Mouse (Mus musculus) C2C12 (cell line): ENCODE data around the gene Fam169a. TPM values are rescaled to one million over a fixed set of nuclear protein-coding genes. Genes with fewer than 3 reads are reported as not detected.
"Not testable (repeated sequence)": the region's sequence is repeated elsewhere in the genome, so short reads cannot be mapped to it uniquely, and the experiment has no call there.

Experiments used
- H3K27me3 ChIP-seq: one replicate; pipeline ENCODE4 v1.6.1; 2011; ENCODE audit not compliant: control insufficient read depth, insufficient read depth, insufficient read length
- H3K36me3 ChIP-seq: one replicate; pipeline ENCODE4 v1.6.1; 2011; ENCODE audit not compliant: control insufficient read depth, insufficient read depth
- H3K4me3 ChIP-seq: one replicate; pipeline ENCODE4 v1.5.1; 2011; ENCODE audit warnings: mild to moderate bottlenecking, control low read depth; ENCODE audit not compliant: poor library complexity, insufficient read depth, severe bottlenecking
- H3K79me2 ChIP-seq: one replicate; pipeline ENCODE4 v1.6.1; 2011; ENCODE audit not compliant: control insufficient read depth, insufficient read depth
- H3K79me3 ChIP-seq: one replicate; pipeline ENCODE4 v1.6.1; 2011; ENCODE audit warnings: low read depth, control low read depth
- H3ac ChIP-seq: one replicate; pipeline ENCODE3; 2011; ENCODE audit warnings: low read depth; ENCODE audit not compliant: control insufficient read depth, insufficient read length
- CEBPB ChIP-seq: IDR thresholded peaks from one replicate; pipeline ENCODE4 v1.6.1; 2011; ENCODE audit warnings: low read depth, mild to moderate bottlenecking, control low read depth, moderate library complexity
- CTCF ChIP-seq: IDR thresholded peaks from one replicate; pipeline ENCODE4 v1.5.1; 2011; ENCODE audit not compliant: control insufficient read depth, insufficient read depth, insufficient read length
- FOSL1 ChIP-seq: IDR thresholded peaks from one replicate; pipeline ENCODE4 v1.8.0; 2011; ENCODE audit warnings: mild to moderate bottlenecking, low read length; ENCODE audit not compliant: poor library complexity, insufficient read depth, severe bottlenecking
- MAX ChIP-seq: IDR thresholded peaks from one replicate; pipeline ENCODE4 v1.6.1; 2011; ENCODE audit warnings: mild to moderate bottlenecking, control low read depth
- MYOD1 ChIP-seq: IDR thresholded peaks from one replicate; pipeline ENCODE4 v1.6.1; 2011; ENCODE audit warnings: low read depth; ENCODE audit not compliant: control insufficient read depth, insufficient read length
- MYOG ChIP-seq: IDR thresholded peaks from one replicate; pipeline ENCODE4 v1.6.1; 2011; ENCODE audit not compliant: control insufficient read depth, insufficient read length; ENCODE audit errors: extremely low read depth
- USF1 ChIP-seq: IDR thresholded peaks from one replicate; pipeline ENCODE4 v1.6.1; 2011; ENCODE audit warnings: low read depth, mild to moderate bottlenecking, control low read depth, moderate library complexity
- polyA plus RNA-seq: library from polyadenylated mRNA; unstranded; fragments of >200 nt; fragmentation: generic; extraction: Trizol; gene quantifications from one replicate; pipeline ENCODE4 v1.2.1, GENCODE M21; 2012; ENCODE audit warnings: missing spikeins

Fam169a gene
- polyA plus RNA-seq, 1 experiment: 0.09 TPM

DNA sequence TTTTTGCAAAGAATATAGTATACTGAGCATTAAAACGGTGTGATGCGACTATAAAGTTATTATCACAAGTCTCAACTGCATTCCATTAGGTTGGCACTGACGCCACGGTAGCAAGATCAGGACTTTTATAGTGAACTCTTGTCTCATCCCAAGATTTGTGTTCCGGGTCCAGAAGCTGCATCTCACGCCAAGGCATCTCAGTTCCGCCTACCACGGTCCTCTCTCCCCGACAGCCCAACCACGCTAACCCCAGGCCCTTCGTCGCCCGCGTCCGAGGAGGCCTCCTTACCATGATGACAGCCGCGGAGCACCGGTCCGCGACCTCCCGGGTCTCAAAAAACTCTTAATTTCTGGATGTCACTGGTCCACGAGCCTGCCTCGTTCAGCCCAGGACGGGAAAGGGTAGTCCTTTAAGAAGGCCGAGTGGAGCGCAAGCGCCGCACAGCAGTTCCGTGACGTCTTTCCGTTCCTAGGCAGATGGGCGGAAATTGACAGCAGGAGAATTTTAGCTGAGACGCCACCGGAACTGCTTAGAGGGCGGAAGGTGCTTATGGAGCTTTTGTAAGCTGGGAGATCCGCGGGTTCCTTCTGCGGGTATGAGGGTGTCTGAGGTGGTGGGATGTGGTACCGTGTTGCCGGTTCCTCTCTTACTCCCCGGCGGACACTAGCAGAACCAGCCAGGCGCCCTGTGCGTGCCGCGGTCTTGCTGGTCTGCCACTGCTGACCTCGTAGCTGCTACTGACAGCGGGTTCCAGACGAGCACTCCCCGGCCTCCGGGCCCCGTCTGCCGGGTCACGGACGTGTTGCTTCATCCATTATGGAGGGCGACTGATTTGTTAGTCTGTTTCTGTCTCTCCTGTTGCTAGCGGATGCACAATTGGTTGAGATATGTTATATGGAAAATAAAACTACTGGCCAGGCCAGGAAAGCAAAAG lies 70.6 kb downstream of the Fam169a start, which contains the start of the genes Gfm2 and Nsa2:
Gene Gfm2, plus strand, starts transcription at position 472 of the 935 bp plus-strand sequence.
Gene Nsa2, minus strand, starts transcription at position 472 of the 935 bp plus-strand sequence.
- Histone ChIP-seq H3K79me2 (peaks cover 43% of the 10 kb centered on the region), H3K36me3 (peaks cover 35% of the 10 kb centered on the region), H3K79me3 (peaks cover 21% of the 10 kb centered on the region), H3K27me3 (no peaks in the 10 kb centered on the region), H3ac (peak within 1 kb of the TSS; percentile 94), H3K4me3 (peak within 1 kb of the TSS; percentile 78)
- TF ChIP-seq MAX: peak; percentile 63
- peak; percentile 5 for TF ChIP-seq USF1
- TF ChIP-seq MYOD1: no peak
- no peak for TF ChIP-seq CTCF

DNA sequence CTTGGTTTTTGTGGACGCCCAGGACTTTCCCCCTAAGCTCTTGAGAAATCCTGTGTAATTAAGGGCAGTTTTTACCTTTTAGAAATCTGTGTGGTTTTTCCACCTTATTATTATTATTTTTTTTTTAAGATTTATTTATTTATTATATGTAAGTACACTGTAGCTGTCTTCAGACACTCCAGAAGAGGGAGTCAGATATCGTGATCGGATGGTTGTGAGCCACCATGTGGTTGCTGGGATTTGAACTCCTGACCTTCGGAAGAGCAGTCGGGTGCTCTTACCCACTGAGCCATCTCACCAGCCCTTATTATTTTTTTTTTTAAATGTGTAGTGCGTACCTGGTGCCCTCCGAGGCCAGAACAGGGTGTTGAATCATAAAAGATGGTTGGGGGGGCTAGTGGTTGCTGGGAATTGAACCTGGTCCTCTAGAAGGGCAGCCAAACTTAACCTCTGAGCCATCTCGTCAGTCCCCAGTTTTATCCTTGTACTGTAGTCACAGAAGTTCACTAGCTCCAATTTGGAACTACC lies 71.4 kb downstream of the Fam169a start:
- peaks cover 34% of the 10 kb centered on the region for H3K36me3 ChIP-seq
- peak overlapping the region; percentile 78 for H3K4me3 ChIP-seq
- peaks cover 21% of the 10 kb centered on the region for H3K79me3 ChIP-seq
- H3ac ChIP-seq: peak overlapping the region; percentile 94
- H3K79me2 ChIP-seq: peaks cover 43% of the 10 kb centered on the region
- not testable (repeated sequence) for H3K27me3 ChIP-seq

DNA sequence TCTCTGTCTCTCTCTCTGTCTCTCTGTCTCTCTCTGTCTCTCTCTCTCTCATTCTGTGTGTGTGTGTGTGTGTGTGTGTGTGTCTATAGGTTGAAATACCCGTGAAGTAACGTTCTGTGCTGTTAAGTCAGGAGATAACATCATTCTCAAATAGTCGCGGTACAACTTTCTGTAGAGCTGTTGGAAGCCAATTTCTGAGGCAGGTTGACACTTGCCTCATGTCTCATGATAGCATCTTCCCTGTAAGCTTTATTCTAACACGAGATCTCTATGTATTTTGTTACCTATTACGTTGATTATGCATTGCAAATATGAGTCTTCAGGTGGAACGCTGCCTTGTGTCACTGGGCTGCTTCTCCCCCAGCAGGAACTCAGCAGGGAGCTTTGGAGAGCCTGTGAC lies 75.2 kb downstream of the Fam169a start:
- no peak overlapping the region for H3K4me3 ChIP-seq
- H3ac ChIP-seq: no peak overlapping the region
- no peaks in the 10 kb centered on the region for H3K27me3 ChIP-seq
- H3K36me3 ChIP-seq: peaks cover 31% of the 10 kb centered on the region
- H3K79me3 ChIP-seq: peaks cover 12% of the 10 kb centered on the region
- TF ChIP-seq CTCF (no peak), FOSL1 (no peak), MYOG (no peak), USF1 (no peak), MYOD1 (no peak), MAX (no peak), CEBPB (no peak)
- peaks cover 28% of the 10 kb centered on the region for H3K79me2 ChIP-seq

DNA sequence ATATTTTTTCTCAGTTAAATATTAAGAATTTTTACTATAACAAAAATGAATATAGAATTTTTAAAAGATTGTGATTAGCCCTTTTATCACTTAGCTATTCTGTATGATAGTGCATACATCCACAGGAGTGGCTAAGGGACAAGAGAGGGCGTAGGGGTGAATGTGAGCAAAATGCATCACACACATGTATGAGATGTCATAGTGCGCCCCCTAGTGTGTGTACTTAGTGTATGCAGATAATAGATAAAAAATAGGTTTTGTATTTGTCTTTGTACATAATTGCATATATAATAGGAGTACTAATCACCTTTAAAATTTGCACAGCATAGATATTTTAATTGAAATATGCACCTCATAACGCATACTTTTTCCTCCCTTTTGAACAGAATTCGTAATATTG lies 78.7 kb downstream of the Fam169a start:
- TF ChIP-seq FOSL1: no peak
- TF ChIP-seq USF1: no peak
- TF ChIP-seq MAX: no peak
- TF ChIP-seq MYOD1: no peak
- no peak for TF ChIP-seq CEBPB
- no peak for TF ChIP-seq MYOG
- Histone ChIP-seq H3K4me3 (no peak overlapping the region), H3K79me2 (no peaks in the 10 kb centered on the region), H3K79me3 (no peaks in the 10 kb centered on the region), H3K27me3 (no peaks in the 10 kb centered on the region), H3ac (no peak overlapping the region), H3K36me3 (peaks cover 59% of the 10 kb centered on the region)

DNA sequence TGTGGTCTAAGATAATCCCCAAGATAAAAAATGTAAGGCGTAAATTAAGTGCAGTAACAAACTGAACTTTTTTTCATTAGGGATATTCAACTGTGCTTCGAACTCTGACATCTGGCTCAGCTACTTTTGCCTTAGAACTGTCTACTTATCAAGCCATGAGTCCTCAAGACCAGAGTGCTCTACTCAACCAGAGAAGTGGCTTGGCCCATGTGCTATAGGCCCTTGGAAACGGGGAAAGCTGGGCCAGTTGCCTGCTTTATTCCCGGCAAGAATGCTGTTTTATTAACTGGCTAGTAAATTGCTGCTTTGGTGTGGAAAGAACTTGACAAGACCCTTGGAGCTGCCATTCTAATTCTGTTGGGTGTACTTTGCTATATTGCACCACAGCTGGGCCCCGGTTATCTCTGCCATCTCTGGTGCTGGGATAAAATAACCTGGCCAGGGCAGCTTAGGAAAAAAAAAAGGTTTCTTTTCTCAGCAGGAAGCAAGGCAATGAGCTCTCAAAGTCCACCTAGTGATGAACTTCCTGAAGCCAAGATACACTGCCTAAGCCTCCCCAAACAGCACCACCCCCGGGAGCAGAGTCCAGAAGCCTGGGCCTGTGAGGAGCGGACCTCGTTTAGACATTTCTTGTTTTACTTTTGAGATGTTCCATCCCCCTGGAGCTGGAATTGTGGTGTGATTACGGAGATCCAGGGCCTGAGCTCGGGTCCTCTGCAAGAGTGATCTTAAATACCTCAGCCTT lies 108.6 kb downstream of the Fam169a start:
- Histone ChIP-seq H3K4me3 (no peak overlapping the region), H3K79me3 (no peaks in the 10 kb centered on the region), H3ac (no peak overlapping the region), H3K79me2 (no peaks in the 10 kb centered on the region), H3K27me3 (no peaks in the 10 kb centered on the region), H3K36me3 (peaks cover 62% of the 10 kb centered on the region)
- TF ChIP-seq CEBPB (no peak), FOSL1 (no peak), MAX (no peak), MYOG (no peak), CTCF (no peak), USF1 (no peak), MYOD1 (no peak)
